Mouse (Mus musculus): ENCODE results near the gene Leap2. TPM values are rescaled to one million over a fixed set of nuclear protein-coding genes. Genes with fewer than 3 reads are reported as not detected.

Gene Leap2
- polyA plus RNA-seq, 1 experiment from 2014 or later: 0.88 TPM

GRCm38 (mm10) chr11:53425251-53425650 is 2.3 kb upstream of the Leap2 start:
- Histone ChIP-seq H3K4me3 (ENCODE audit: low read depth, low read length) (no peak overlapping the region), H3K27ac (ENCODE audit: low read length) (no peak overlapping the region), H3K27me3 (ENCODE audit: control insufficient read depth, insufficient read depth, low read length) (no peaks in the 10 kb centered on the region), H3K9me3 (ENCODE audit: control insufficient read depth, low read depth, low read length) (no peaks in the 10 kb centered on the region), H3K9ac (replicated peaks; ENCODE audit: low read depth, low read length) (no peak overlapping the region), H3K4me2 (replicated peaks; ENCODE audit: low read depth, low read length) (no peak overlapping the region), H3K4me1 (ENCODE audit: control insufficient read depth, insufficient read depth, low read length) (peaks cover 5% of the 10 kb centered on the region), H3K36me3 (ENCODE audit: control insufficient read depth, insufficient read depth, low read length) (peaks cover 9% of the 10 kb centered on the region)
- no peak for ATAC-seq (ENCODE audit: insufficient number of reproducible peaks, insufficient read depth, low FRiP score, low read depth)
- WGBS: 40% methylated on average over 3 of the region's 3 CpGs

GRCm38 (mm10) chr11:53424826-53425225 is 1.9 kb upstream of the Leap2 start:
- H3K27ac ChIP-seq (ENCODE audit: low read length): no peak overlapping the region
- H3K9ac ChIP-seq (replicated peaks; ENCODE audit: low read depth, low read length): no peak overlapping the region
- H3K4me2 ChIP-seq (replicated peaks; ENCODE audit: low read depth, low read length): no peak overlapping the region
- peaks cover 5% of the 10 kb centered on the region for H3K4me1 ChIP-seq (ENCODE audit: control insufficient read depth, insufficient read depth, low read length)
- no peak overlapping the region for H3K4me3 ChIP-seq (ENCODE audit: low read depth, low read length)
- H3K36me3 ChIP-seq (ENCODE audit: control insufficient read depth, insufficient read depth, low read length): peaks cover 10% of the 10 kb centered on the region
- WGBS: 75% methylated on average over 2 of the region's 2 CpGs
- no peaks in the 10 kb centered on the region for H3K27me3 ChIP-seq (ENCODE audit: control insufficient read depth, insufficient read depth, low read length)
- no peak for ATAC-seq (ENCODE audit: insufficient number of reproducible peaks, insufficient read depth, low FRiP score, low read depth)
- H3K9me3 ChIP-seq (ENCODE audit: control insufficient read depth, low read depth, low read length): no peaks in the 10 kb centered on the region

- peaks cover 60% of the 10 kb centered on the region for H3K36me3 ChIP-seq (ENCODE audit: control insufficient read depth, insufficient read depth, low read length)
- ATAC-seq (ENCODE audit: insufficient number of reproducible peaks, insufficient read depth, low FRiP score, low read depth): no peak
Observed at GRCm38 (mm10) chr11:53418048-53418447, 4.9 kb downstream of the Leap2 start.

GRCm38 (mm10) chr11:53413871-53414270 is 9.1 kb downstream of the Leap2 start:
- Histone ChIP-seq H3K4me3 (ENCODE audit: low read depth, low read length) (no peak overlapping the region), H3K36me3 (ENCODE audit: control insufficient read depth, insufficient read depth, low read length) (peaks cover 84% of the 10 kb centered on the region), H3K27ac (ENCODE audit: low read length) (no peak overlapping the region), H3K4me2 (replicated peaks; ENCODE audit: low read depth, low read length) (no peak overlapping the region), H3K9me3 (ENCODE audit: control insufficient read depth, low read depth, low read length) (no peaks in the 10 kb centered on the region), H3K9ac (replicated peaks; ENCODE audit: low read depth, low read length) (no peak overlapping the region), H3K4me1 (ENCODE audit: control insufficient read depth, insufficient read depth, low read length) (no peaks in the 10 kb centered on the region), H3K27me3 (ENCODE audit: control insufficient read depth, insufficient read depth, low read length) (no peaks in the 10 kb centered on the region)
- 92% methylated on average over 4 of the region's 4 CpGs for whole genome bisulfite sequencing
- no peak for ATAC-seq (ENCODE audit: insufficient number of reproducible peaks, insufficient read depth, low FRiP score, low read depth)

More at GRCm38 (mm10) chr11:53418048-53418447, 4.9 kb downstream of the Leap2 start:
- Histone ChIP-seq H3K27me3 (ENCODE audit: control insufficient read depth, insufficient read depth, low read length) (no peaks in the 10 kb centered on the region), H3K4me2 (replicated peaks; ENCODE audit: low read depth, low read length) (no peak overlapping the region), H3K4me1 (ENCODE audit: control insufficient read depth, insufficient read depth, low read length) (no peaks in the 10 kb centered on the region), H3K9ac (replicated peaks; ENCODE audit: low read depth, low read length) (no peak overlapping the region), H3K9me3 (ENCODE audit: control insufficient read depth, low read depth, low read length) (no peaks in the 10 kb centered on the region), H3K4me3 (ENCODE audit: low read depth, low read length) (no peak overlapping the region), H3K27ac (ENCODE audit: low read length) (no peak overlapping the region)

- H3K4me1 ChIP-seq (ENCODE audit: control insufficient read depth, insufficient read depth, low read length): no peaks in the 10 kb centered on the region
- no peak overlapping the region for H3K27ac ChIP-seq (ENCODE audit: low read length)
- no peak overlapping the region for H3K4me2 ChIP-seq (replicated peaks; ENCODE audit: low read depth, low read length)
- H3K4me3 ChIP-seq (ENCODE audit: low read depth, low read length): no peak overlapping the region
- H3K9me3 ChIP-seq (ENCODE audit: control insufficient read depth, low read depth, low read length): no peaks in the 10 kb centered on the region
- no peak for ATAC-seq (ENCODE audit: insufficient number of reproducible peaks, insufficient read depth, low FRiP score, low read depth)
- no peaks in the 10 kb centered on the region for H3K27me3 ChIP-seq (ENCODE audit: control insufficient read depth, insufficient read depth, low read length)
- no peak overlapping the region for H3K9ac ChIP-seq (replicated peaks; ENCODE audit: low read depth, low read length)
- peaks cover 83% of the 10 kb centered on the region for H3K36me3 ChIP-seq (ENCODE audit: control insufficient read depth, insufficient read depth, low read length)
Observed at GRCm38 (mm10) chr11:53411738-53412137, 11.2 kb downstream of the Leap2 start.

GRCm38 (mm10) chr11:53403638-53404037 is 19.3 kb downstream of the Leap2 start:
- H3K27me3 ChIP-seq (ENCODE audit: control insufficient read depth, insufficient read depth, low read length): no peaks in the 10 kb centered on the region
- no peaks in the 10 kb centered on the region for H3K4me1 ChIP-seq (ENCODE audit: control insufficient read depth, insufficient read depth, low read length)
- H3K9ac ChIP-seq (replicated peaks; ENCODE audit: low read depth, low read length): no peak overlapping the region
- no peak overlapping the region for H3K4me2 ChIP-seq (replicated peaks; ENCODE audit: low read depth, low read length)
- H3K4me3 ChIP-seq (ENCODE audit: low read depth, low read length): no peak overlapping the region
- WGBS: 79% methylated on average over 1 of the region's 1 CpGs
- H3K9me3 ChIP-seq (ENCODE audit: control insufficient read depth, low read depth, low read length): no peaks in the 10 kb centered on the region
- no peak overlapping the region for H3K27ac ChIP-seq (ENCODE audit: low read length)
- no peak for ATAC-seq (ENCODE audit: insufficient number of reproducible peaks, insufficient read depth, low FRiP score, low read depth)
- peaks cover 70% of the 10 kb centered on the region for H3K36me3 ChIP-seq (ENCODE audit: control insufficient read depth, insufficient read depth, low read length)

- Histone ChIP-seq H3K27ac (ENCODE audit: low read length) (no peak overlapping the region), H3K4me1 (ENCODE audit: control insufficient read depth, insufficient read depth, low read length) (no peaks in the 10 kb centered on the region), H3K36me3 (ENCODE audit: control insufficient read depth, insufficient read depth, low read length) (peaks cover 29% of the 10 kb centered on the region), H3K27me3 (ENCODE audit: control insufficient read depth, insufficient read depth, low read length) (no peaks in the 10 kb centered on the region), H3K4me2 (replicated peaks; ENCODE audit: low read depth, low read length) (no peak overlapping the region), H3K4me3 (ENCODE audit: low read depth, low read length) (no peak overlapping the region), H3K9ac (replicated peaks; ENCODE audit: low read depth, low read length) (no peak overlapping the region), H3K9me3 (ENCODE audit: control insufficient read depth, low read depth, low read length) (no peaks in the 10 kb centered on the region)
- no peak for ATAC-seq (ENCODE audit: insufficient number of reproducible peaks, insufficient read depth, low FRiP score, low read depth)
- 87% methylated on average over 1 of the region's 1 CpGs for WGBS
Observed at GRCm38 (mm10) chr11:53393856-53394255, 29.1 kb downstream of the Leap2 start.

GRCm38 (mm10) chr11:53383758-53384428 is 39.1 kb downstream of the Leap2 start:
- H3K4me2 ChIP-seq (replicated peaks; ENCODE audit: low read depth, low read length): no peak overlapping the region
- ATAC-seq (ENCODE audit: insufficient number of reproducible peaks, insufficient read depth, low FRiP score, low read depth): no peak
- H3K27me3 ChIP-seq (ENCODE audit: control insufficient read depth, insufficient read depth, low read length): no peaks in the 10 kb centered on the region
- 91% methylated on average over 2 of the region's 2 CpGs for WGBS
- H3K4me1 ChIP-seq (ENCODE audit: control insufficient read depth, insufficient read depth, low read length): no peaks in the 10 kb centered on the region
- H3K27ac ChIP-seq (ENCODE audit: low read length): no peak overlapping the region
- H3K36me3 ChIP-seq (ENCODE audit: control insufficient read depth, insufficient read depth, low read length): peaks cover 15% of the 10 kb centered on the region
- H3K9ac ChIP-seq (replicated peaks; ENCODE audit: low read depth, low read length): no peak overlapping the region
- H3K4me3 ChIP-seq (ENCODE audit: low read depth, low read length): no peak overlapping the region
- no peaks in the 10 kb centered on the region for H3K9me3 ChIP-seq (ENCODE audit: control insufficient read depth, low read depth, low read length)

- WGBS: 79% methylated on average over 1 of the region's 1 CpGs
- no peak for ATAC-seq (ENCODE audit: insufficient number of reproducible peaks, insufficient read depth, low FRiP score, low read depth)
- no peak overlapping the region for H3K9ac ChIP-seq (replicated peaks; ENCODE audit: low read depth, low read length)
- no peak overlapping the region for H3K4me3 ChIP-seq (ENCODE audit: low read depth, low read length)
- no peak overlapping the region for H3K4me2 ChIP-seq (replicated peaks; ENCODE audit: low read depth, low read length)
- no peak overlapping the region for H3K27ac ChIP-seq (ENCODE audit: low read length)
- no peaks in the 10 kb centered on the region for H3K4me1 ChIP-seq (ENCODE audit: control insufficient read depth, insufficient read depth, low read length)
- H3K27me3 ChIP-seq (ENCODE audit: control insufficient read depth, insufficient read depth, low read length): no peaks in the 10 kb centered on the region
- peaks cover 32% of the 10 kb centered on the region for H3K36me3 ChIP-seq (ENCODE audit: control insufficient read depth, insufficient read depth, low read length)
- no peaks in the 10 kb centered on the region for H3K9me3 ChIP-seq (ENCODE audit: control insufficient read depth, low read depth, low read length)
Observed at GRCm38 (mm10) chr11:53378918-53379317, 44.1 kb downstream of the Leap2 start.

Measured in stomach, embryonic 14.5 days (tissue).